Mouse (Mus musculus) heart, embryonic 13.5 days (tissue): Measurements from ENCODE around the gene Gpatch2l. TPM values are rescaled to one million over a fixed set of nuclear protein-coding genes. Genes with fewer than 3 reads are reported as not detected.

Source experiments
- ATAC-seq: fragments of 200-750 bp; cut with Nextera tagmentation; 2 replicates; pipeline ENCODE4 v1.8.0; 2017; ENCODE audit warnings: moderate TSS enrichment; ENCODE audit not compliant: insufficient number of reproducible peaks, low FRiP score, low TSS enrichment; ENCODE audit errors: extremely low read depth
- H3K27ac ChIP-seq: fragments of 300-500 bp; sonication (generic); replicated peaks from 2 replicates; pipeline ENCODE4 v1.5.1; 2015; ENCODE audit warnings: moderate library complexity, mild to moderate bottlenecking, inconsistent platforms
- H3K27me3 ChIP-seq: fragments of 300-500 bp; sonication (generic); replicated peaks from 2 replicates; pipeline ENCODE4 v1.6.1; 2015; ENCODE audit warnings: mild to moderate bottlenecking, inconsistent platforms
- H3K36me3 ChIP-seq: fragments of 300-500 bp; sonication (generic); 2 replicates; pipeline ENCODE4 v1.6.1; 2015; ENCODE audit warnings: mild to moderate bottlenecking, inconsistent platforms
- H3K4me1 ChIP-seq: fragments of 300-500 bp; sonication (generic); 2 replicates; pipeline ENCODE4 v1.6.1; 2015; ENCODE audit warnings: inconsistent platforms
- H3K4me2 ChIP-seq: fragments of 300-500 bp; sonication (generic); 2 replicates; pipeline ENCODE4 v1.6.1; 2015; ENCODE audit warnings: inconsistent platforms, mild to moderate bottlenecking, moderate library complexity
- H3K4me3 ChIP-seq: fragments of 300-500 bp; sonication (generic); 2 replicates; pipeline ENCODE4 v1.5.1; 2015; ENCODE audit warnings: moderate library complexity, mild to moderate bottlenecking, inconsistent platforms
- H3K9ac ChIP-seq: fragments of 300-500 bp; sonication (generic); 2 replicates; pipeline ENCODE4 v1.6.1; 2015; ENCODE audit warnings: inconsistent platforms, mild to moderate bottlenecking, moderate library complexity
- H3K9me3 ChIP-seq: fragments of 300-500 bp; sonication (generic); 2 replicates; pipeline ENCODE4 v1.6.1; 2016; ENCODE audit warnings: inconsistent platforms
- WGBS: fragments of 180-500 bp; shearing (Covaris S2); methylation state at CpG from one replicate; pipeline ENCODE4 v1.1.7; 2015; ENCODE audit warnings: mixed read lengths; 5-methylcytosine and 5-hydroxymethylcytosine counted together
- polyA plus RNA-seq: library from polyadenylated mRNA; unstranded; fragments of >200 nt; fragmentation: Nextera tagmentation; extraction: Ambion mirVana; gene quantifications from 2 replicates; pipeline ENCODE4 v1.2.1, GENCODE M21; 2015

Gene Gpatch2l
- polyA plus RNA-seq, result 10.4 and 11.1 TPM in 2 replicates

- 0 out of 2 replicates have a peak, but pooled peaks cover 5% of the 10 kb centered on the region for H3K27me3 ChIP-seq
- under 1% methylated on average over 58 of the region's 58 CpGs for WGBS
- H3K27ac ChIP-seq, result peak within 1 kb of the TSS; percentile 73
- peaks cover 24% of the 10 kb centered on the region for H3K36me3 ChIP-seq
- H3K4me3 ChIP-seq, result peak within 1 kb of the TSS; percentile 76
- peak; percentile 99 for ATAC-seq
- peaks cover 35% of the 10 kb centered on the region for H3K4me1 ChIP-seq
- H3K4me2 ChIP-seq, result peak within 1 kb of the TSS; percentile 96
- H3K9me3 ChIP-seq, result no peaks in the 10 kb centered on the region
- peak within 1 kb of the TSS; percentile 90 for H3K9ac ChIP-seq
Measured at GRCm38 (mm10) chr12:86241604-86242536, at the start of gene Gpatch2l. Gene Gpatch2l, plus strand, starts transcription at chr12:86241858.

- no peak overlapping the region for H3K27ac ChIP-seq
- WGBS, result 49% methylated on average over 15 of the region's 15 CpGs
- ATAC-seq, result no peak
- peak overlapping the region; percentile 23 for H3K4me2 ChIP-seq
- no peaks in the 10 kb centered on the region for H3K36me3 ChIP-seq
- H3K27me3 ChIP-seq, result no peaks in the 10 kb centered on the region; the same call in 1 of the 2 replicates
- H3K4me3 ChIP-seq, result no peak overlapping the region
- no peaks in the 10 kb centered on the region for H3K9me3 ChIP-seq
- no peak overlapping the region for H3K9ac ChIP-seq
- peaks cover 20% of the 10 kb centered on the region for H3K4me1 ChIP-seq
Measured at GRCm38 (mm10) chr12:86192036-86192449, 49.6 kb upstream of the Gpatch2l start.

GRCm38 (mm10) chr12:86196944-86197343 is 44.7 kb upstream of the Gpatch2l start:
- Histone ChIP-seq H3K4me2 (no peak overlapping the region), H3K9ac (no peak overlapping the region), H3K4me1 (peaks cover 7% of the 10 kb centered on the region), H3K4me3 (no peak overlapping the region), H3K9me3 (no peaks in the 10 kb centered on the region), H3K27ac (no peak overlapping the region), H3K36me3 (no peaks in the 10 kb centered on the region), H3K27me3 (no peaks in the 10 kb centered on the region)
- 80% methylated on average over 7 of the region's 7 CpGs for WGBS
- ATAC-seq, result no peak

GRCm38 (mm10) chr12:86203443-86204057 is 38.1 kb upstream of the Gpatch2l start:
- no peak overlapping the region for H3K9ac ChIP-seq
- ATAC-seq, result no peak
- H3K36me3 ChIP-seq, result no peaks in the 10 kb centered on the region
- no peak overlapping the region for H3K4me2 ChIP-seq
- H3K4me1 ChIP-seq, result no peaks in the 10 kb centered on the region
- no peak overlapping the region for H3K4me3 ChIP-seq
- H3K27ac ChIP-seq, result no peak overlapping the region
- 39% methylated on average over 8 of the region's 8 CpGs for WGBS
- no peaks in the 10 kb centered on the region; the same call in 1 of the 2 replicates for H3K27me3 ChIP-seq
- H3K9me3 ChIP-seq, result no peaks in the 10 kb centered on the region

GRCm38 (mm10) chr12:86211099-86211520 is 30.5 kb upstream of the Gpatch2l start:
- Histone ChIP-seq H3K36me3 (no peaks in the 10 kb centered on the region), H3K27me3 (peaks cover 66% of the 10 kb centered on the region), H3K4me2 (0 out of 2 replicates have a peak overlapping the region, but pooled peaks have one; percentile 13), H3K9ac (no peak overlapping the region), H3K27ac (no peak overlapping the region), H3K9me3 (no peaks in the 10 kb centered on the region), H3K4me1 (no peaks in the 10 kb centered on the region), H3K4me3 (no peak overlapping the region)
- ATAC-seq, result no peak
- 3% methylated on average over 19 of the region's 19 CpGs for WGBS

GRCm38 (mm10) chr12:86212693-86213470 is 28.8 kb upstream of the Gpatch2l start:
- Histone ChIP-seq H3K9me3 (no peaks in the 10 kb centered on the region), H3K4me1 (peaks cover 10% of the 10 kb centered on the region), H3K36me3 (no peaks in the 10 kb centered on the region), H3K4me3 (no peak overlapping the region), H3K4me2 (no peak overlapping the region), H3K27me3 (peaks cover 79% of the 10 kb centered on the region), H3K9ac (no peak overlapping the region), H3K27ac (no peak overlapping the region)
- WGBS, result 39% methylated on average over 15 of the region's 15 CpGs
- no peak for ATAC-seq

GRCm38 (mm10) chr12:86214201-86214600 is 27.5 kb upstream of the Gpatch2l start:
- no peak overlapping the region for H3K9ac ChIP-seq
- H3K36me3 ChIP-seq, result no peaks in the 10 kb centered on the region
- no peak overlapping the region for H3K4me3 ChIP-seq
- H3K27me3 ChIP-seq, result peaks cover 80% of the 10 kb centered on the region
- no peak for ATAC-seq
- peaks cover 10% of the 10 kb centered on the region for H3K4me1 ChIP-seq
- H3K9me3 ChIP-seq, result no peaks in the 10 kb centered on the region
- H3K4me2 ChIP-seq, result no peak overlapping the region
- 15% methylated on average over 24 of the region's 24 CpGs for WGBS
- no peak overlapping the region for H3K27ac ChIP-seq

- H3K27me3 ChIP-seq, result peaks cover 83% of the 10 kb centered on the region
Measured at GRCm38 (mm10) chr12:86216687-86217421, 24.8 kb upstream of the Gpatch2l start.

GRCm38 (mm10) chr12:86220200-86221021 is 21.2 kb upstream of the Gpatch2l start:
- peaks cover 22% of the 10 kb centered on the region for H3K4me1 ChIP-seq
- no peaks in the 10 kb centered on the region for H3K36me3 ChIP-seq
- H3K27me3 ChIP-seq, result peaks cover 55% of the 10 kb centered on the region
- no peaks in the 10 kb centered on the region for H3K9me3 ChIP-seq
- H3K4me3 ChIP-seq, result peak overlapping the region; percentile 51
- H3K27ac ChIP-seq, result no peak overlapping the region
- H3K4me2 ChIP-seq, result peak overlapping the region; percentile 83
- 6% methylated on average over 38 of the region's 38 CpGs for WGBS
- ATAC-seq, result no peak
- peak overlapping the region; percentile 68 for H3K9ac ChIP-seq

More at GRCm38 (mm10) chr12:86216687-86217421, 24.8 kb upstream of the Gpatch2l start:
- ATAC-seq, result no peak
- peak overlapping the region; percentile 53 for H3K4me2 ChIP-seq
- WGBS, result under 1% methylated on average over 22 of the region's 22 CpGs
- H3K4me1 ChIP-seq, result peaks cover 22% of the 10 kb centered on the region
- peak overlapping the region; percentile 19; the same call in 1 of the 2 replicates for H3K4me3 ChIP-seq
- H3K9me3 ChIP-seq, result no peaks in the 10 kb centered on the region
- no peak overlapping the region for H3K27ac ChIP-seq
- H3K9ac ChIP-seq, result no peak overlapping the region
- H3K36me3 ChIP-seq, result no peaks in the 10 kb centered on the region
